Mouse (Mus musculus) c-Kit-positive CD71-positive TER-119-positive erythroid progenitor cells, embryonic 14.5 days (primary cell): ENCODE results near the gene Srp54a.
"Not testable (repeated sequence)": the region's sequence is repeated elsewhere in the genome, so short reads cannot be mapped to it uniquely, and the experiment has no call there.

Experiments used
- DNase-seq: peaks from one replicate; pipeline ENCODE4 v3.0.0-alpha.2; 2013; ENCODE audit warnings: low spot score

The Srp54a gene

GRCm38 (mm10) chr12:55079726-55080600, at the start of gene Srp54a, which contains the start of gene 2700097O09Rik:
Gene Srp54a, plus strand, starts transcription at chr12:55080262.
Gene 2700097O09Rik, minus strand, starts transcription at chr12:55080110.
- DNase-seq = peak; percentile 90

GRCm38 (mm10) chr12:55041011-55041410, 39.1 kb upstream of the Srp54a start:
- no peak for DNase-seq

GRCm38 (mm10) chr12:55049731-55050353, 30.2 kb upstream of the Srp54a start:
- no peak for DNase-seq

- peak; percentile 85 for DNase-seq
Observed at GRCm38 (mm10) chr12:55051210-55052173, 28.6 kb upstream of the Srp54a start.

GRCm38 (mm10) chr12:55053267-55053666, 26.8 kb upstream of the Srp54a start:
- peak; percentile 67 for DNase-seq

- no peak for DNase-seq
Observed at GRCm38 (mm10) chr12:55054551-55055241, 25.4 kb upstream of the Srp54a start.

GRCm38 (mm10) chr12:55056703-55057102, 23.4 kb upstream of the Srp54a start:
- no peak for DNase-seq

- DNase-seq = no peak
Observed at GRCm38 (mm10) chr12:55058865-55059615, 21.0 kb upstream of the Srp54a start.

- DNase-seq = no peak
Observed at GRCm38 (mm10) chr12:55059812-55060211, 20.2 kb upstream of the Srp54a start.

GRCm38 (mm10) chr12:55060212-55060898, 19.7 kb upstream of the Srp54a start:
- DNase-seq = no peak

- DNase-seq = no peak
Observed at GRCm38 (mm10) chr12:55061006-55061405, 19.1 kb upstream of the Srp54a start.

GRCm38 (mm10) chr12:55062141-55062540, 17.9 kb upstream of the Srp54a start:
- no peak for DNase-seq

- no peak for DNase-seq
Observed at GRCm38 (mm10) chr12:55072495-55072894, 7.6 kb upstream of the Srp54a start.

- no peak for DNase-seq
Observed at GRCm38 (mm10) chr12:55073686-55074085, 6.4 kb upstream of the Srp54a start.

- no peak for DNase-seq
Observed at GRCm38 (mm10) chr12:55075296-55075695, 4.8 kb upstream of the Srp54a start.

- DNase-seq = not testable (repeated sequence)
Observed at GRCm38 (mm10) chr12:55078706-55079105, 1.4 kb upstream of the Srp54a start.

GRCm38 (mm10) chr12:55080601-55080942, 510 bp downstream of the Srp54a start:
- not testable (repeated sequence) for DNase-seq

- DNase-seq = not testable (repeated sequence)
Observed at GRCm38 (mm10) chr12:55092127-55092526, 12.1 kb downstream of the Srp54a start.

GRCm38 (mm10) chr12:55112616-55113015, 32.6 kb downstream of the Srp54a start:
- DNase-seq = not testable (repeated sequence)

- not testable (repeated sequence) for DNase-seq
Observed at GRCm38 (mm10) chr12:55124242-55124641, 44.2 kb downstream of the Srp54a start, which contains the start of gene Fam177a. Gene Fam177a, plus strand, starts transcription at chr12:55124469.
